Mouse (Mus musculus) ES-CJ7 (cell line): ENCODE results near the gene Golph3l.
"Not testable (repeated sequence)": the region's sequence is repeated elsewhere in the genome, so short reads cannot be mapped to it uniquely, and the experiment has no call there.

Source experiments
- DNase-seq: peaks from one replicate; pipeline ENCODE4 v3.0.0; 2011; ENCODE audit warnings: low read depth, low spot score

The Golph3l gene

DNA sequence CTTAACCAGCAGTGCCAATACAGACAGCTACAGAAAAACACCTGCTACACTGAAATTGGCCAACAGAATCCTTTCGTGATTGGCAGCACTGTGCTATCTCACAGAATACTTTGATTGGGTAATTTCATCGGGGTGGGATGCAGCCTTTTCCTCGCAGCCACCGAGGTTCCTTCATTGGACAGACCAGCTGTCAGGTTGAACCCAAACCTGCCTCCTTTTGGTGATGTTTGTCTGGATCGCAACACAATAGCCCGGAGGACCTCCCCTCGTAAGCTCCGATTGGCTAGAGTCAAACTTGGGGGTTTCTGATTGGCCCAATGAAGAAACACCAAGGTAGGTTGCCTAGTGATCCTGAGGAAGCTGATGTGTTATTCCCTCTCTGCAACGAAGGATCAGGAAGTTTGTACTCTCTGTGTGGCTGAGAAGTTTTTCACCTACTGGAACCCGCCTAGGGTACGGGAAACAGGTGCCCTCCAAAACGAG, at the start of gene Golph3l:
Golph3l (plus strand) TSS at position 331 of the 483 bp plus-strand sequence.
- DNase-seq = peak; percentile 99

DNA sequence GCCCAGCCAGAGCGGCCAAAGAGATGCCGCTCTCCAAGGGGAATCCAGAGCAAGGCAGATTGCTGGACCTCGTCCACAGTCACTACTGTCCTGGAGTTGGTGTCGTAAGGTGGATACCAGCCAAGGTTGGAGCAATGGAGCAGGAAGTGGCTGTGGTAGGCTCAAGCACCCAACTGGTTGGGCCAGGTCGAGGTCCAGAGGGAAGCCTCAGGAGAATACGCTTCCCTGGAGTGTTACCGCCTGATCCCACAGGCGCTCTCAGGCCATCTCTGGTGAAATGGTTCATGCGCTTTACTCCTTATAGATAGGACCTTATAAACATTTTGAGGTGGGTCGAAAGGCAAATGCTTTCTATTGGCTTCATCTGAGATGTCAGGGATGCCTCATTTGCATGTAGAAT, 49.8 kb upstream of the Golph3l start:
- no peak for DNase-seq

DNA sequence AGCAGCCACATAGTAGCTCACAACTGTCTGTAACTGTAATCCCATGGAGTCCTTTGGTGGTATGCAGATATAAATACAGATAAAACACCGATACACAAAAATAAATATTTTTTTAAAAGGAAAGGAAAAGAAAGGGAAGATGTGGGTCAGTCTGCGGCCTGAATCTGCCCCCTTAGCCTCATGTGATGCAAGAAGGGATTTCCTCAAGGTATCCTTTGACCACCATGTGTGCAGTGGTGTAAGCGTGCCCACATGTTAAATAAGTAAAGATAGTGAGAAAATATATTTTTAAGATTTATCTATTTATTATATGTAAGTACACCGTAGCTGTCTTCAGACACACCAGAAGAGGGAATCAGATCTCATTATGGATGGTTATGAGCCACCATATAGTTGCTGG, 48.9 kb upstream of the Golph3l start:
- DNase-seq = no peak

DNA sequence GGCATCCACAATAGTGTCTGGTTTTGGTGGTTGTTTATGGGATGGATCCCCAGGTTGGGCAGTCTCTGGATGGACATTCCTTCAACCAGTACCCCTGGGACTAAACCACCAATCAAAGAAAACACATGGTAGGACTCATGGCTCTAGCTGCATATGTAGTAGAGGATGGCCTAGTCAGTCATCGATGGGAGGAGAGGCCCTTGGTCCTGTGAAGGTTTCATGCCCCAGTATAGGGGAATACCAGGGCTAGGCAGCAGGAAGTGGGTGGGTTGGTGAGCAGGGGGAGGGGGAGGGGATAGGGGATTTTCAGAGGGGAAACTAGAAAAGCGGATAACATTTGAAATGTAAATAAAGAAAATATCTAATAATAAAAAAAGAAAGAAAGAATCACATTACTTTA, 47.5 kb upstream of the Golph3l start:
- DNase-seq = not testable (repeated sequence)

DNA sequence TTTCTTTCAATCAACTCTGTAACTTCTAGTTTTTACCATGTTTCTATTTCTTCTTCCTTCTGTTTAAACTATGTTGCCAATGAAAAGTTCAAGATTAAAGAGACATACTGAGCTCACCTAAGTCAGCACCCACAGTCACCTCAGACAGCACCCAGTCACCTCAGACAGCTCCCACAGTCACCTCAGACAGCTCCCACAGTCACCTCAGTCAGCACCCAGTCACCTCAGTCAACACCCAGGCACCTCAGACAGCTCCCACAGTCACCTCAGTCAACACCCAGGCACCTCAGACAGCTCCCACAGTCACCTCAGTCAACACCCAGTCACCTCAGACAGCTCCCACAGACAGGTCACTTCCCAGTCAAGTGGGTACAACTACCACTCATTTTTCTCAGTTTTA, 46.6 kb upstream of the Golph3l start:
- DNase-seq = no peak

DNA sequence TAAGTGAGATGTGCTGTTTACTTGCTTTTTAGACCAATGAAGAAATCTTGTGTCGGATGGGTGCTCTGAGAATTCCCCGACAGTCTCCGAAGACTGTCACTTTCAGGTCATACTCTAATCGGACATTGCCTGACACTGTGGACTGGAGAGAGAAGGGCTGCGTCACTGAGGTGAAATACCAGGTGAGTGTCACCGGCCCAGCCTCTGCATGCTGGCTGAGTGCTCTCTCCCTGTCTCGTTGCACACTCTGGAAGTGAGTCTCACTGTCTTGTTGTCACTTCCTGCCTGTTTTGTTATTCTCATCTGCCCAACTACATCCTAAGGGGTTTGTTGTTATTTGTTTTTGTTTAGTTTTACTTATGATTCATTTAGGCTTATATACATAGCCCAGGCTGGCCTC, 45.8 kb upstream of the Golph3l start:
- DNase-seq = no peak

DNA sequence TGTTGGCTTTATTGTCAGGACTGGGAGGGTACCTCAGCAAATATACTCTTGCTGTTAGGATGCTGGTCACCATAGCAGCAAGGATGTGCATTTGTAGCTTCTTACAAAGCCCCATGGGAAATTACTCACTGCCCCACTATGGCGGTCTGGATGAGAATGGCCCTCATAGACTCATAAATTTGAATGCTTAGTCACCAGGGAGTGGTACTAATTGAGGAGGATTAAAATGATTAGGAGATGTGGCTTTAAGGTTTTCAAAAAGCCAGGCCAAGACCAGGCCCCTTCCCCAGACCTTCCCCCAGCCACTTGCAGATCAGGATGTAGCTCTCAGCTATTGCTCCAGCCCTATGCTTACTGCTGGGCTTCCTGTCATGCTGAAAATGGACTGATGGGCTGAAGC, 38.6 kb upstream of the Golph3l start:
- no peak for DNase-seq

DNA sequence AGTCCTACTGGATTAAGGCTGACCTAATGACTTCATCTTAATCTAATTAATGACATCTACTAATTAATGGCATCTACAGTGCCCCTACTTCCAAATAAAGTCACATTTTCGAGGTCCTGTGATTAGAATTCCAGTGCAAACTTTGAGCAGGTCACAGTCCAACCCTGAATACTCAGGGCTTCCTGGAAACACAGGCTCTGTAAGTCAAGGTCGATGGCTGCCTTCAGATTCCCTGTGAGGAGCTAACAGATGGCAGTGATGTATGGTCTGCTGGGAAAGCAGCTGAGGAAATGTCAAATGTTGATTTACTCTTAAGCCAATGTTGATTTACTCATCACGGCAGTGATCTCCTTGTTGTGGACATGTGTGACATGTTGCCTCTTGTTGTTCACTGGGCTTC, 34.7 kb upstream of the Golph3l start:
- no peak for DNase-seq

DNA sequence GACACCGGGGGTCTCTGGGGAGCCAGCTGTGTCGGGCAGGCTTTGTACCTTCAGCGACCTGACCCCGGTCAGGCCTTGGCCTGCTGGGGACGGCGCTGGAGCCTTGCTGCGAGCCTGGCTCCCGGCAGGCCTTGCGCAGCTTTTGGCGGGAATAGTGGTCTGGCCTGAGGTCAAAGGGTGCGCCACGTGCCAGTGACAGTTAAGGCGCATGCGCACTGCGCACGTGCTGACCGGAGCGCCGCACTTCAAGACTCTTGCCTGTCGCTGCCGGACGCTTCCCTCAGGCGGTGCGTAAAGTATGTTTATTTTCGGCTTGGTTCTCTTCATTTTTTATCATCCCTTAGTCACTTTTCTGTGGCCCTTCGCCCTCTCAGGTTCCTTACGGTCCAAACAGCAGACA, 29.3 kb upstream of the Golph3l start, which contains the start of gene Hormad1:
Hormad1 (plus strand) TSS at position 241 of the 400 bp plus-strand sequence.
- DNase-seq = peak; percentile 79

DNA sequence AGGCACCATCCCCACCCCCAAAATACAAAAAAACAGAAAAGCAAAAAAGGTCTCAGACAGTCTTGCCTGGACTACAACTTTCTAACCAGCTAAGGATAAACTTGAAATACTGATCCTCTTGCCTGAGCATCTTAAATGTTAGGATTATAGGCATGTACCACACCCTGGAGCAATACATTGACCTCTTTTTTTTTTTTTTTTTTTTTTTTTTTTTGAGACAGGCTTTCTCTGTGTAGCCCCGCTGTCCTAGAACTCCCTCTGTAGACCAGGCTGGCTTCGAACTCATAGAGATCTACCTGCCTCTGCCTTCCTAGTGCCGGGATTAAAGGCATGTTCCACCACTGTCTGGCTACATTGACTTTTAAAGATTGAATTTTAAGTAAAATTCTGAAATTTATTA, 28.0 kb upstream of the Golph3l start:
- no peak for DNase-seq

DNA sequence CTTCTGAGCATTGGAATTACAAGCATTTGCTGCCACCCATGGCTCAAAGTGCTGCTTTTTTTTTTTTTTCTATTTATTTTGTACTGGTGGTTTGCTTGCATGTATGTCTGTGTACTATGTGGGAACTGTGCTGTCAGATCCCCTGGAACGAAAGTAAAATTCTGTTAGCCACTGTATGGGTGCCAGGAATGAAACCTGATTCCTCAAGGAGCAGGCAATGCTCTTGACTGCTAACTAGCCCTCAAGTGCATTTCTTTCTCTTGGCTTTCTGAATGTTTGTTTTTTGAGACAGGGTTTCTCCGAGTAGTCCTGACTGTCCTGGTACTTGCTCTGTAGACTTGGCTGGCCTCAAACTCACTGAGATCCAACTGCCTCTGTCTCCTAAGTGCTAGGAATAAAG, 26.9 kb upstream of the Golph3l start:
- DNase-seq = no peak

DNA sequence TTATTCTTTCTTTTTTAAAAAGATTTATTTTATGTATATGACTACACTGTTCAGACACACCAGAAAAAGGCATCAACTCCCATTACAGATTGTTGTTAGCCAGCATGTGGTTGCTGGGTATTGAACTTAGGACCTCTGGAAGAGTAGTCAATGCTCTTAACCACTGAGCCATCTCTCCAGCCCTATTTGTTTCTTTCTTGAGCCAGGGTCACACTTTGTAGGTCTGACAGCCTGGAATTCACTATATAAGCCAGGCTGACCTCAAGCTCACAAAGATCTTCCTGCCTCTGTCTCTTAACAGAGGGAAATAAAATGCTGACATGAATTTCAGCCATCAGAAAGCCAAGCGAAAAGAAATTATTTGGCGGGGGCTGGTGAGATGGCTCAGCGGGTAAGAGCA, 19.1 kb upstream of the Golph3l start:
- no peak for DNase-seq

DNA sequence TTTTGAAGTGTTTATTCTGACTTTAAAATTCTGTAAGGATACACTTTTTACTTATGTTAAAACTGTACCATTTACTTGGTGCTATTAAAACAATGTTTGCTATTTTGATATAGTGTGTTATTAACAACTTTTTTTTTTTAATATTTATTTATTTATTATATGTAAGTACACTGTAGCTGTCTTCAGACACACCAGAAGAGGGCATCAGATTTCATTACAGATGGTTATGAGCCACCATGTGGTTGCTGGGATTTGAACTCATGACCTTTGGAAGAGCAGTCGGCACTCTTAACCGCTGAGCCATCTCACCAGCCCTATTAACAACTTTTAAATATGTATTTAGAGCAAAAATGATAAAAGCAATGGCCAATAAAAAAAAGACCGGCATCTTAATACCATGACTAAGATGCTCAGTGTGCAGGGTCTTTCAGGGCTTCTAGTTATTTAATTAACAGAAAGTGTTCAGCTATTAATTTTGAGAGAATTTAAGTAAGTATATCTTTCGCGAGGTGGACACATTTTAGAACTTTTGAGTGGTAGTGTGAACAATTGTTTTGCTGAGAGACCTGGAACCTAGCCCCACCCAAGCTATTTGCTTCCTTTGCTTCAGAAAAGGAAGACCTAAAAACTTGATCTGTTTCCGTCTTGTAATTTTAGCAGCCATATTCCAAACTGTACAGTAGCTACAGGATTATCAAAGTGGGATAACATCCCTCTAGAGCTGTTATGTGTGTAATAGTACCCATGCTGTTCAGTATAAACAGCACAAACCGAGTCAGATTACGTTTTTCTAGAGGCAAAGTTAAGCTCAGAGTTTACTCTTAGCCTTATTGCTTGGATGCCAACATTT, 755 bp upstream of the Golph3l start:
- DNase-seq = no peak

DNA sequence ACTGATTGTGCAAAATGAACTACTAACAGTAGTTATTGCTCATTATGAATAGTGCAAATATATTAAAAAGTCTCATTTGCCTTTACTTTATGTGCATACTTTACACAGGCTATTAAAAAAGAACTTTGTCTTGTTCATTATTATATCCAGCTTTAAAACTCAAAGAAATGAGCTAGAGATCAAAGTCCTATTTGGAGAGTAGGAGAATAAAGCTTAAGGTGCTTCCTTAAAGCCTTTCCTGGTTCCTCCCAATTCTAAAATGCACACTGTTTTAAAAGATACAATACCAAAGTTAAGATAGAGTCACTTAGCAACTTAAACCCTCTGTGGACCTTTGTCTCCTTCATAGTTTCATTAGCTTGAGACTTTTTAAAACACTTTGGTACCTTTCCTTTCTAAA, 10.0 kb downstream of the Golph3l start:
- no peak for DNase-seq

DNA sequence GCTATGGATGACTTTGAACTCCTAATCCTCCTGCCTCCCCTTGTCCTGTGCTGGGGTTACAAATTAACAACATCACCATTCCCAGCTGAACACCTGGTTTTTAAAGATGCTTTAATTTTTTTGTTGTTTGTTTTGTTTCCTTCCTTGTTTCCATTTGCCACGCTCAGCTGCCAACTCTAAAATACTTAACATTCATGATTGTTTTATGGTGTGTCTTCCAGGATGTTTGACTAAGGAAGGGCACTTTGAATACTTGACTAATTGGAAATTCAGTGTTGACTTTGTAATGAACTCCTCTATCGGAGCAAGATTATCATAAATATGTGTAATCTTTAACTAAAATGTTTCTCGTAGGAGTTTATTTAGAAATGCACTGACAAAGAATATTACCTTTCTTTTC, 12.6 kb downstream of the Golph3l start:
- no peak for DNase-seq

DNA sequence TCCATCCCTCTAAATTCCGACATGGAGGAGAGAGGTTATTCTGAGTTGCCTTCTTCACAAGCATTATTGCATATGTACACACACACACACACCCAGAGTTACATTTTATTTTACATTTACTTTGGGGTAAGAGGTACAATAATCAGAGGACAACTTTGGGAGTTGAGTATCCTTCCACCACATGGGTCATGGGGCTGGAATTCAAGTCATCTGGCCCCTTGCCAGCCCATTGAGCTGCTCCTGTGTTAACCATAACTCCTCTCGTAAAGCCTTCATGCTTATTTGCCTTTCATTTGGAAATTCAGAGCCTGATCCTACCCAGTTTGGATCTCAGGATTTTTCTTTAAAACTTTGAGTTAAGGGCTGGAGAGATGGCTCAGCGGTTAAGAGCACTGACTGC, 17.4 kb downstream of the Golph3l start:
- DNase-seq = no peak

DNA sequence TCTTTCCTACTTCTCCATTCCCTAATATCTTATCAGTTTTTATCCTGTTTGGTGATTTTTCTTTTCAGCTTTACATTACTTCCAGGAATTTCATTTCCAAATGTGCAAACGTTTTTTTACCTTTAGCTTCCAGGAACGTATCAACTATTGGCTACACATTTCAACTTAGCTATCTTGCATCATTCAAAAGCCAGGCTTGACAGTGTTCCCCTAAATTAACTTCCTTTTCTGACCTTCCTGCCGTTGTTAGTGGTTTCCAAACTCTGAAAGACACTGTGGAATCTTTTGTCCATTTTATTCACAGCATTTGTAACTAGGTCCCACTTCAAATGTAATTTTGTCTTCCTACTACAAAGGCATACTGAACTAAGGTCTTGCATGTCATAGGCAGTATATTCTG, 20.5 kb downstream of the Golph3l start:
- DNase-seq = no peak

DNA sequence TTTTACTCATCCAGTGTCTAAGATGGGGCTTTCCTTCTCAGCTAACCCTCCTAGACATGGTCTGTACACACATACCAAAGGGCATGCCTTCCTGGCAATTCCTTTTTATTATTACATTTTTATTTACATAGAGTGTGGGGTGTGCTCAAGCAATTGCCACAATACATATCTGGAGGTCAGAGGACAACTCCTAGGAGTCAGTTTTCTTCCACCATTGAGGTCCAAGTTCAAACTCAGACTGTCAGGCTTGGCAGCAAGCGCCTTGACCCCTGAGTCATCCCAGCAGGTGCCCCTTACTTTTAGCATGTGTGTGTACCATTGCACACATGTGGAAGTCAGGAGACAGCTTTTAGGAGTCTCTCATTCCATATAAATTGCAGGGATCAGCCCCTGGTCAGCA, 25.3 kb downstream of the Golph3l start:
- DNase-seq = no peak

DNA sequence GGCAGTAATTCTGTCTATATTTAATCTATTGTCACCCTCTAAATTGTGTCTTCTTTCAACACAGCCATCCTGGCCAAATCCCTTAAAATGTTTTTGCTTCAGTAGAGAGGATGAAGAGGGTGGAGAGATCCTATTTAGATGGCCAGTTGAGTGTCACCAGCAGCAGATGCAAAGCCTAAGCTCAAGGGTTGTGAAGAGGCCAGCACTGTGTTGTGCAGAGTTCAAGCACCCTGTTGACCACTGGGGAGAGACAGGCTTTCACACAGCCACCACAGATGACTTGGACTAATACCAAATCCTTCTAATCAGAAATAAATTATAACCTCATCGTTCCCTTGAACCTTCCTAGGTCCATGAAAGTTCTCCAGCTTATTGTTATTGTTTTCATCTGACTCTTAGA, 29.8 kb downstream of the Golph3l start:
- DNase-seq = no peak

DNA sequence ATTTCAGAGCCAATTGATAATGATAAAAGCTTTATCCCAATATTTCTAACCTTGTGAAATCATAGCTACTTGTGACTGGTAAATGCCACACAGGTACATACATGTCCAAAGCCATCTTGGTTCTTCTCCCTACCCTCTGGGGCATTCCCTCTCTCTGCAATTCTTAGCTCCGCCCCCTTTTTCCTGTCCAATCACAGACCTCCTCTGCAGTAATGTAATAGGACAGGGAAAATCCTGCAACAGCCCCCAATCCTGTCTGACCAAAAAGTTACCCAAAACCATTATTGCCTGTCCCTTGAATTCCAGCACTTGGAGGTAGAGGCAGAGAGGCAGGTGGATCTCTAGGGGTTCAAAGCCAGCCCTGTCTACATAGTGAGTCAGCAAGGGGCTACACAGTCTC, 32.5 kb downstream of the Golph3l start:
- DNase-seq = no peak

DNA sequence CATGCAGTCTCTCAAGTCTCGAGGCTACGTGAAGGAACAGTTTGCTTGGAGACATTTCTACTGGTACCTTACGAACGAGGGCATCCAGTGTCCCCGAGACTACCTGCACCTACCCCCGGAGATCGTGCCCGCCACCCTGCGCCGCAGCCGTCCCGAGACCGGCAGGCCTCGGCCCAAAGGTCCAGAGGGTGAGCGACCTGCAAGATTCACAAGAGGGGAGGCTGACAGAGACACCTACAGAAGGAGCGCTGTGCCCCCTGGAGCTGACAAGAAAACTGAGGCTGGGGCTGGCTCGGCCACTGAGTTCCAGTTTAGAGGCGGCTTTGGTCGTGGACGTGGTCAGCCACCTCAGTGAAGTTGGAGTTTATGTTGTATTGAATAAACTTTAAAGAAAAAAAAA, 33.7 kb downstream of the Golph3l start:
- not testable (repeated sequence) for DNase-seq

DNA sequence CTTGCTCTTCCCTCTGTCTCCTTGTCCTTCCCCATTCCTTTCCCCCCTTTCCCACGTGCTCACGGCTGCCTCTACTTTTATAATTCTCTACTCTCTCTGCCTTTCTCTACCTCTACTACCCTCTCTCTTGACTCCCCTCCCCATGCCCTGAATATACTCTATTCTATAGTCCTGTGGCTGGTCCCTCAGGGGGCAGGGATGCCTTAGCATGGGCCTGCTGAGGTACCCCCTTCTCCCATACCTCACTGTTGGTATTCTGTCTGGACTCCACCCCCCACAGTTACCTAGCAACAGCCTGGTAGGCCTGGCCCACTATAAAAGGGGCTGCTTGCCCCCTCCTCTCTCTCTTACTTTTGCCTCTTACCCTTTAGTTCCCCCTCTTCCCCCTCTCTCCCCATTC, 34.8 kb downstream of the Golph3l start:
- DNase-seq = no peak

DNA sequence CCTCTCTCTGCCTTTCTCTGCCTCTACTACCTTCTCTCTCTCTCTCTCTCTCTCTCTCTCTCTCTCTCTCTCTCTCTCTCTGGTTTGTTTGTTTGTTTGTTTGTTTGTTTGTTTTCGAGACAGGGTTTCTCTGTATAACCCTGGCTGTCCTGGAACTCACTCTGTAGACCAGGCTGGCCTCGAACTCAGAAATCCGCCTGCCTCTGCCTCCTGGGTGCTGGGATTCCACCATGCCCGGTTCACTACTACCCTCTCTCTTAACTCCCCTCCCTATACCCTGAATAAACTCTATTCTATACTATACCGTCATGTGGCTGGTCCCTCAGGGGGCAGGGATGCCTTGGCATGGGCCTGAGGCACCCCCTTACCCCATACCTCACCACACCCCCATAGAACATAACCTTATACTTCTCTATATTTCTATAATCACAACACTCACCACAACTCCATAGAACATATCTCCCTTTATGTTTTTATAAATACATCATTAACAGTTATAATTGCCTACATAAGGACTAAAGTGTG, 35.3 kb downstream of the Golph3l start:
- not testable (repeated sequence) for DNase-seq
